Mouse (Mus musculus): ENCODE results near the gene Ralgds. TPM values are rescaled to one million over a fixed set of nuclear protein-coding genes. Genes with fewer than 3 reads are reported as not detected.

The Ralgds gene
- total and polyA plus RNA-seq, 3 experiments: 9.7 to 19.5 (median 12.2) TPM

- Histone ChIP-seq H3K4me3 (no peak overlapping the region), H3K36me3 (ENCODE audit: control insufficient read depth, insufficient read depth, low read length) (no peaks in the 10 kb centered on the region), H3K27ac (no peak overlapping the region), H3K79me2 (replicated peaks; ENCODE audit: control insufficient read depth, insufficient read depth, low read length) (no peaks in the 10 kb centered on the region), H3K4me1 (ENCODE audit: control insufficient read depth, insufficient read depth, low read length) (no peaks in the 10 kb centered on the region), H3K27me3 (ENCODE audit: control insufficient read depth, insufficient read depth, low read length) (no peaks in the 10 kb centered on the region; the same call in 1 of the 2 replicates), H3K9ac (ENCODE audit: low read depth, low read length) (no peak overlapping the region)
- intact Hi-C loops (cut with DNase I): loop anchor here (1.0 kb wide), 1 partner anchor 29 kb away; no protein-coding TSS in a partner anchor
- TF ChIP-seq CTCF (IDR thresholded peaks at IDR 0.05) (peak; percentile 89), POLR2A (IDR thresholded peaks at IDR 0.05; ENCODE audit: insufficient read depth, low read depth, low read length) (no peak), EP300 (IDR thresholded peaks at IDR 0.05; ENCODE audit: insufficient read depth, low read depth, low read length) (0 out of 2 replicates have a peak, but pooled peaks have one; percentile 26)
- DNase-seq: peak; percentile 56
- WGBS: 6% methylated on average over 15 of the region's 15 CpGs
Measured at GRCm38 (mm10) chr2:28592809-28593208, 79.9 kb downstream of the Ralgds start.

- WGBS: 77% methylated on average over 7 of the region's 7 CpGs
- Histone ChIP-seq H3K4me3 (no peak overlapping the region), H3K27me3 (ENCODE audit: control insufficient read depth, insufficient read depth, low read length) (no peaks in the 10 kb centered on the region; the same call in 1 of the 2 replicates), H3K79me2 (replicated peaks; ENCODE audit: control insufficient read depth, insufficient read depth, low read length) (no peaks in the 10 kb centered on the region), H3K27ac (no peak overlapping the region), H3K4me1 (ENCODE audit: control insufficient read depth, insufficient read depth, low read length) (no peaks in the 10 kb centered on the region), H3K36me3 (ENCODE audit: control insufficient read depth, insufficient read depth, low read length) (no peaks in the 10 kb centered on the region), H3K9ac (ENCODE audit: low read depth, low read length) (no peak overlapping the region)
- TF ChIP-seq EP300 (IDR thresholded peaks at IDR 0.05; ENCODE audit: insufficient read depth, low read depth, low read length) (no peak), CTCF (IDR thresholded peaks at IDR 0.05) (no peak), POLR2A (IDR thresholded peaks at IDR 0.05; ENCODE audit: insufficient read depth, low read depth, low read length) (no peak)
- intact Hi-C loops (cut with DNase I): no loop called here
- no peak for DNase-seq
Measured at GRCm38 (mm10) chr2:28596021-28596420, 83.1 kb downstream of the Ralgds start.

GRCm38 (mm10) chr2:28596998-28597397, 84.1 kb downstream of the Ralgds start:
- no peaks in the 10 kb centered on the region for H3K79me2 ChIP-seq (replicated peaks; ENCODE audit: control insufficient read depth, insufficient read depth, low read length)
- no peak overlapping the region for H3K9ac ChIP-seq (ENCODE audit: low read depth, low read length)
- no peak for TF ChIP-seq EP300 (IDR thresholded peaks at IDR 0.05; ENCODE audit: insufficient read depth, low read depth, low read length)
- TF ChIP-seq CTCF (IDR thresholded peaks at IDR 0.05): peak; percentile 17; the same call in 1 of the 2 replicates
- no peak for TF ChIP-seq POLR2A (IDR thresholded peaks at IDR 0.05; ENCODE audit: insufficient read depth, low read depth, low read length)
- no peaks in the 10 kb centered on the region; the same call in 1 of the 2 replicates for H3K27me3 ChIP-seq (ENCODE audit: control insufficient read depth, insufficient read depth, low read length)
- intact Hi-C loops (cut with DNase I): no loop called here
- no peaks in the 10 kb centered on the region for H3K36me3 ChIP-seq (ENCODE audit: control insufficient read depth, insufficient read depth, low read length)
- H3K4me1 ChIP-seq (ENCODE audit: control insufficient read depth, insufficient read depth, low read length): no peaks in the 10 kb centered on the region
- H3K4me3 ChIP-seq: no peak overlapping the region
- 92% methylated on average over 7 of the region's 7 CpGs for WGBS
- no peak for DNase-seq
- no peak overlapping the region for H3K27ac ChIP-seq

- no peak overlapping the region for H3K4me3 ChIP-seq
- TF ChIP-seq CTCF (IDR thresholded peaks at IDR 0.05) (no peak), POLR2A (IDR thresholded peaks at IDR 0.05; ENCODE audit: insufficient read depth, low read depth, low read length) (no peak), EP300 (IDR thresholded peaks at IDR 0.05; ENCODE audit: insufficient read depth, low read depth, low read length) (no peak)
- H3K27ac ChIP-seq: no peak overlapping the region
- H3K79me2 ChIP-seq (replicated peaks; ENCODE audit: control insufficient read depth, insufficient read depth, low read length): no peaks in the 10 kb centered on the region
- no peaks in the 10 kb centered on the region for H3K36me3 ChIP-seq (ENCODE audit: control insufficient read depth, insufficient read depth, low read length)
- H3K9ac ChIP-seq (ENCODE audit: low read depth, low read length): no peak overlapping the region
- no peaks in the 10 kb centered on the region for H3K4me1 ChIP-seq (ENCODE audit: control insufficient read depth, insufficient read depth, low read length)
- no peaks in the 10 kb centered on the region; the same call in 1 of the 2 replicates for H3K27me3 ChIP-seq (ENCODE audit: control insufficient read depth, insufficient read depth, low read length)
- 74% methylated on average over 7 of the region's 7 CpGs for WGBS
- no peak for DNase-seq
- intact Hi-C loops (cut with DNase I): no loop called here
Measured at GRCm38 (mm10) chr2:28597733-28598547, 85.0 kb downstream of the Ralgds start.

- intact Hi-C loops (cut with DNase I): no loop called here
- Histone ChIP-seq H3K27me3 (ENCODE audit: control insufficient read depth, insufficient read depth, low read length) (no peaks in the 10 kb centered on the region), H3K9ac (ENCODE audit: low read depth, low read length) (no peak overlapping the region), H3K4me1 (ENCODE audit: control insufficient read depth, insufficient read depth, low read length) (no peaks in the 10 kb centered on the region), H3K79me2 (replicated peaks; ENCODE audit: control insufficient read depth, insufficient read depth, low read length) (no peaks in the 10 kb centered on the region), H3K36me3 (ENCODE audit: control insufficient read depth, insufficient read depth, low read length) (no peaks in the 10 kb centered on the region), H3K27ac (no peak overlapping the region), H3K4me3 (no peak overlapping the region)
- TF ChIP-seq POLR2A (IDR thresholded peaks at IDR 0.05; ENCODE audit: insufficient read depth, low read depth, low read length): no peak
- no peak for TF ChIP-seq CTCF (IDR thresholded peaks at IDR 0.05)
- no peak for TF ChIP-seq EP300 (IDR thresholded peaks at IDR 0.05; ENCODE audit: insufficient read depth, low read depth, low read length)
- no peak for DNase-seq
- WGBS: 49% methylated on average over 12 of the region's 12 CpGs
Measured at GRCm38 (mm10) chr2:28598692-28599568, 86.0 kb downstream of the Ralgds start.
